Mouse (Mus musculus) myocyte (in vitro differentiated cells): Measurements from ENCODE around the gene Avl9.

Experiments
- CEBPB ChIP-seq: IDR thresholded peaks from 2 replicates; pipeline ENCODE4 v1.6.1; 2011; ENCODE audit warnings: mild to moderate bottlenecking, moderate library complexity; ENCODE audit not compliant: poor library complexity, insufficient read depth, severe bottlenecking
- E2F4 ChIP-seq: IDR thresholded peaks from one replicate; pipeline ENCODE4 v1.6.1; 2011; ENCODE audit warnings: mild to moderate bottlenecking, control low read depth, moderate library complexity; ENCODE audit not compliant: insufficient read depth
- MYOG ChIP-seq, 3 experiments: IDR thresholded peaks; one replicate each; pipeline ENCODE4 v1.6.1; 2011; ENCODE audit warnings: control low read depth in 2 of 3, low read depth in 2 of 3, mild to moderate bottlenecking in 2 of 3; ENCODE audit not compliant: insufficient read length in 2 of 3, control insufficient read depth in 1 of 3, insufficient read depth in 1 of 3
- POLR2A ChIP-seq: IDR thresholded peaks from one replicate; pipeline ENCODE4 v1.6.1; 2011; ENCODE audit warnings: low read depth, mild to moderate bottlenecking, control low read depth, moderate library complexity; ENCODE audit not compliant: insufficient read length
- TCF12 ChIP-seq: IDR thresholded peaks from one replicate; pipeline ENCODE4 v1.6.1; 2011; ENCODE audit warnings: mild to moderate bottlenecking, control low read depth; ENCODE audit not compliant: poor library complexity, insufficient read depth, severe bottlenecking
- TCF3 ChIP-seq: IDR thresholded peaks from one replicate; pipeline ENCODE4 v1.6.1; 2011; ENCODE audit warnings: low read depth, control low read depth; ENCODE audit not compliant: insufficient read length
- USF1 ChIP-seq: IDR thresholded peaks from one replicate; pipeline ENCODE4 v1.6.1; 2011; ENCODE audit warnings: low read depth, mild to moderate bottlenecking, control low read depth, moderate library complexity

DNA sequence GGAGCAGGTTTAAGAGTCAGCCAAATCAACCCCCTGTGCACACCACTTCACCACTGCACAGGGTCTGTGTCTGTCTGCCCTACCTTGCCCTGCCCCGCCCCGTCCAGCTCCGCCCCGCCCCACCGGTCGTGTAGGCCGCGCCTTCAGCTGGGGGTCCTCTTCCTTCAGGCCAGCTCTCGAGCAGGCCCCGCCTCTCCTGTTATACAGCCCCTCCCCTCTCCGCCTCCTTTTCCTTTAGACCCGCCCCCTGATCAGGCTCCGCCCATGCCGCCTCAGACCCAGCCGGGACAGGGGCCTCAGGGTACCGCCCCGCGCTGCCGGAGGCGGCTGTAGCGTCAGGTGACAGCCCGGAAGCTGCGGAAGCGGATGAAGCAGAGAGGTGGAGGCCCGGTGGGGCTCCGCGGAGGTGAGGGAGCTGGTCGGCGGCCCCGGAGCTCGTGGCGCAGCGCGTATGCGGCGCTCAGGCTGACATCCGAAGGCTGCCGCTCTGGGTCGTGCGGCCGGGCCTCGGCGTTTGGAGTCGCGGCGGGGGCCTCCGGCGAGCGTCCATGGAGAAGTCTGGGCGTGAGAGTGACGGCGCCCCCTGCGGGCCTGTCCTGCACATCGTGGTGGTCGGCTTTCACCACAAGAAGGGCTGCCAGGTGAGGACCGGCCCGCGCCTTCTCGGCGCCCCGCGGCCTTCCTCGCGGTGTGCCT lies at the start of gene Avl9:
- TF ChIP-seq POLR2A (peak; percentile 61), MYOG (IDR thresholded peaks at IDR 0.05; ENCODE audit: control insufficient read depth in 1 of 3, insufficient read depth in 1 of 3, insufficient read length in 2 of 3, low read depth in 2 of 3) (no peak), TCF12 (no peak), USF1 (peak; percentile 39), CEBPB (no peak), TCF3 (no peak), E2F4 (no peak)
